Mouse (Mus musculus): ENCODE measurements around the gene Mdm4.
"Not testable (repeated sequence)": the region's sequence is repeated elsewhere in the genome, so short reads cannot be mapped to it uniquely, and the experiment has no call there.

Gene Mdm4

GRCm38 (mm10) chr1:133020137-133020894 lies 10.0 kb downstream of the Mdm4 start:
- DNase-seq (ENCODE audit: low spot score): no peak

- no peak for DNase-seq (ENCODE audit: low spot score)
Observed at GRCm38 (mm10) chr1:133019312-133019711, 11.0 kb downstream of the Mdm4 start.

- no peak for DNase-seq (ENCODE audit: low spot score)
Observed at GRCm38 (mm10) chr1:133018580-133018979, 11.8 kb downstream of the Mdm4 start.

GRCm38 (mm10) chr1:133016775-133017428 lies 13.5 kb downstream of the Mdm4 start:
- DNase-seq (ENCODE audit: low spot score): no peak

GRCm38 (mm10) chr1:133014196-133014595 lies 16.2 kb downstream of the Mdm4 start:
- DNase-seq (ENCODE audit: low spot score): no peak

GRCm38 (mm10) chr1:133013331-133013730 lies 17.0 kb downstream of the Mdm4 start:
- no peak for DNase-seq (ENCODE audit: low spot score)

GRCm38 (mm10) chr1:133011955-133012841 lies 18.2 kb downstream of the Mdm4 start:
- DNase-seq (ENCODE audit: low spot score): no peak

GRCm38 (mm10) chr1:133006571-133006970 lies 23.8 kb downstream of the Mdm4 start:
- no peak for DNase-seq (ENCODE audit: low spot score)

GRCm38 (mm10) chr1:133000347-133000746 lies 30.0 kb downstream of the Mdm4 start:
- no peak for DNase-seq (ENCODE audit: low spot score)

- DNase-seq (ENCODE audit: low spot score): no peak
Observed at GRCm38 (mm10) chr1:132991580-132991979, 38.8 kb downstream of the Mdm4 start.

- DNase-seq (ENCODE audit: low spot score): no peak
Observed at GRCm38 (mm10) chr1:132990733-132991132, 39.6 kb downstream of the Mdm4 start.

GRCm38 (mm10) chr1:132988556-132989459 lies 41.6 kb downstream of the Mdm4 start:
- DNase-seq (ENCODE audit: low spot score): not testable (repeated sequence)

- DNase-seq (ENCODE audit: low spot score): peak; percentile 60
Observed at GRCm38 (mm10) chr1:132982728-132983127, 47.6 kb downstream of the Mdm4 start.

GRCm38 (mm10) chr1:132981232-132981631 lies 49.1 kb downstream of the Mdm4 start:
- no peak for DNase-seq (ENCODE audit: low spot score)

- DNase-seq (ENCODE audit: low spot score): no peak
Observed at GRCm38 (mm10) chr1:132977402-132977801, 53.0 kb downstream of the Mdm4 start.

GRCm38 (mm10) chr1:132968659-132969058 lies 61.7 kb downstream of the Mdm4 start:
- no peak for DNase-seq (ENCODE audit: low spot score)

GRCm38 (mm10) chr1:132964691-132965090 lies 65.7 kb downstream of the Mdm4 start:
- DNase-seq (ENCODE audit: low spot score): no peak

GRCm38 (mm10) chr1:132964106-132964505 lies 66.3 kb downstream of the Mdm4 start:
- DNase-seq (ENCODE audit: low spot score): no peak

GRCm38 (mm10) chr1:132961751-132962150 lies 68.6 kb downstream of the Mdm4 start:
- DNase-seq (ENCODE audit: low spot score): no peak

- no peak for DNase-seq (ENCODE audit: low spot score)
Observed at GRCm38 (mm10) chr1:132956809-132957208, 73.6 kb downstream of the Mdm4 start.

GRCm38 (mm10) chr1:132947811-132948210 lies 82.5 kb downstream of the Mdm4 start:
- no peak for DNase-seq (ENCODE audit: low spot score)

All from left cerebral cortex, adult 11 months (tissue).